Mouse (Mus musculus) bone marrow macrophage, adult 2 months (primary cell): ENCODE data around the gene BC049715. TPM values are rescaled to one million over a fixed set of nuclear protein-coding genes. Genes with fewer than 3 reads are reported as not detected.

Source experiments
- H3K27ac ChIP-seq: 2 replicates; pipeline ENCODE4 v1.5.1; 2012; ENCODE audit warnings: low read depth, low read length; ENCODE audit not compliant: insufficient read depth
- H3K4me1 ChIP-seq: 2 replicates; pipeline ENCODE4 v1.6.1; 2012; ENCODE audit warnings: low read length; ENCODE audit not compliant: control insufficient read depth, insufficient read depth
- H3K4me3 ChIP-seq: 2 replicates; pipeline ENCODE4 v1.5.1; 2012; ENCODE audit warnings: mild to moderate bottlenecking, low read length, moderate library complexity; ENCODE audit not compliant: insufficient read depth
- CTCF ChIP-seq: IDR thresholded peaks from 2 replicates; pipeline ENCODE4 v1.5.1; 2012; ENCODE audit warnings: low read depth, mild to moderate bottlenecking, low read length, moderate library complexity
- POLR2A ChIP-seq: IDR thresholded peaks from 2 replicates; pipeline ENCODE4 v1.6.1; 2012; ENCODE audit warnings: mild to moderate bottlenecking, low read depth, low read length, borderline replicate concordance
- polyA plus RNA-seq: library from polyadenylated mRNA; stranded (reverse); fragments of >200 nt; gene quantifications from 2 replicates; pipeline ENCODE4 v1.2.4, GENCODE M21; 2012; ENCODE audit not compliant: missing spikeins, insufficient read depth, insufficient read length

BC049715 gene
- polyA plus RNA-seq, 1 experiment, result 5.1 TPM

DNA sequence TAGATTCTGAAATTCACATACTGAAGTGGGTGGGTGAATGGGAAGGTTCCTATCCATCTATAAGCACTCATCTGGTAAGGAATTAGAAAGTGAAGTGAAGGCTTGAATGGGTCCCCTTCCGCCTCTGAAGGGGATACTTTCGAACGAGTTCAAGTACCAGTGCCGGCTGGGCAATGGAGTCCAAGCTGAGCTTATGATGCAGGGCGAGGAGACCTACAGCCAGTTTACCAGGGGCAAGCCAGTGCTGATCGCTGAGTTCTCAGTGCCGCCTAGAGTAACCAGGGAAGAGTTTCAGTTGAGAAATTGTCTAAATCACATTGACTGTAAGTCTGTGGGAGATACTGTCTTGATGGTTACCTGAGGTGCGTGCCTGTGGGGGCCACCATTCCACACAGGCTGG lies 26.7 kb upstream of the BC049715 start:
- TF ChIP-seq CTCF, result no peak
- no peak for TF ChIP-seq POLR2A
- H3K4me1 ChIP-seq, result peaks cover 6% of the 10 kb centered on the region
- H3K4me3 ChIP-seq, result no peak overlapping the region
- no peak overlapping the region for H3K27ac ChIP-seq

DNA sequence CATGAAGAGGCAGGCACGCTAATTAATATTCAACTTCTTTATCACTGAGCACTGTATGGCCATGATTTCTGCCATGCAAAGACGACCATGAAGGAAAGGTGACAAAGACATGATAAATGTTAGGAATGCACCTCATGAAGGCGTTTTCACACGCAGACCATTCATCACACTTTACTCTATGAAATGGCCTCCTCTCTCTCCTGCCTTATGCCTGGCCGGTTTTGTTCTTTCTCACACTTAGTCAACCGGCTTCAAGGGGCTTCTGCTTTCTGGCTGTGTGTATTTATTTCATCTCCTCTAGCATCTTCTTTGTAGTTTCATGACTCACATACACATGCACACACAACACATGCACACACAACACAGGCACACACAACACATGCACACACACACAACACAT lies 26.2 kb upstream of the BC049715 start:
- H3K4me3 ChIP-seq, result no peak overlapping the region
- no peak for TF ChIP-seq CTCF
- TF ChIP-seq POLR2A, result no peak
- H3K27ac ChIP-seq, result no peak overlapping the region
- H3K4me1 ChIP-seq, result peaks cover 10% of the 10 kb centered on the region

DNA sequence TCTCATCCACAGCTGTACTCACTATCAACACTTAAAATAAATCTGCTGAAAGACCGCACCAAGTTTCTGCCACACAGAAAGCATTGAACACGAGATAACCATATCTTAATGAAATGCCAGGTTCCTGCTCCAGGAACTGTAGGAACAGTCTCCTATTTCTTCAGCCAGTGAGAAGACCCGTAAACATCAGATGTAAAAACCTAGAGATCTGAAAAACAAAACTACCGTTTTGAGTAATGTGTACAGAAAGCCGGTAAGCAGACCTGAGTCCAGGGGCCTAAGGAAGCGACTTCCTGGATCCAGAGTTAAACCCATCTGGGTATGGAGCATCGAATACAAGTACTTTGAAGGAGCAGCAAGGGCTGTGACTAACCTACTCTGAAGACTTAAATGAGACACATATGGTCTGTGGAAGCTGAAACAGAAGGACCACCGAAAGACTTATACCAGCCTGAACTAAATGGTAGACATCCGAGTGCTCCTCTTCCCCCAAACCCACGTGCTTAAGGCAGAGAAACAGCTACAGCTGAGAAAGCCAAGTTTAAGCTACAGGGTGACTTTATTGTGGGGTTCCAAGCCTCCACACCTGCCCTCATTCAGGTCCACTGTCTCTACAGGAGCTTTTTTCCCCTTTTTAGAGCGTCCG lies 24.2 kb upstream of the BC049715 start:
- no peak for TF ChIP-seq POLR2A
- no peak for TF ChIP-seq CTCF

DNA sequence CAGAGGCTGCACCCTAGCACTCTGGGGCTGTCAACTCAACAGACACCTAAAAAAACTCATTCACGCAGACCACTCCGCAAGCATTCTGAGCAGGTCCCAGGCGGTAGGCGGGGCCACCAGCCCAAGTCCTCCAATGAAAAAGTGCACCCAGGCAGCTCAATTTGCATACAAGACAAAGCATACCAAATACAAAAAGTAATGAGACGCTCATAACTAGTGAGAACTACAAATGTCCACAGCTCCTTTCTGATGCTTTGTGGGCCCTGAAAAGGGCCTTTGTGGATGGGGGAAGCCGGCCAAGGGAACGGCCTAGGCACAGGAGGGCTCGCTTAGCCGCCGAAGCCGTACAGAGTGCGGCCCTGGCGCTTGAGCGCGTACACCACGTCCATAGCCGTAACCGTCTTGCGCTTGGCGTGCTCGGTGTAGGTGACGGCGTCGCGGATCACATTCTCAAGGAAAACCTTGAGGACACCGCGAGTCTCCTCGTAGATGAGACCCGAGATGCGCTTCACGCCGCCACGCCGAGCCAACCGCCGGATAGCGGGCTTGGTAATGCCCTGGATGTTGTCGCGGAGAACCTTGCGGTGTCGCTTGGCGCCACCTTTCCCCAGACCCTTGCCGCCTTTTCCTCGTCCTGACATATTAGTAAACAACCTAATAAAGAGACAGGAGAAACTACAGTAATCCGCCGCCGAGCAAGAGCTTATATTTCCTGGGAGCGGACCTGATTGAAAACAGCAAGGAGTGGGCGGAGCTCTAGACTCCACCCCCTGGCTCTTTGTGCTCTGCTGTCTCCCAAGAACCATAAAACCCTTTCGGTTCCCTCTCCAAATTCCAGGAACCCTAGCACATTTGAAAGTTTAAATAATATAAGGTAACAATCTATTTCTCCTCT lies 23.4 kb upstream of the BC049715 start, which contains the start of gene Hist4h4:
Gene Hist4h4 (minus strand): TSS at position 677 of the 895 bp plus-strand sequence.
- Histone ChIP-seq H3K4me1 (peaks cover 16% of the 10 kb centered on the region), H3K4me3 (peak within 1 kb of the TSS; percentile 65), H3K27ac (peak within 1 kb of the TSS; percentile 92)
- TF ChIP-seq POLR2A (peak; percentile 92), CTCF (no peak)

More for the DNA sequence above, 24.2 kb upstream of the BC049715 start:
- H3K4me1 ChIP-seq, result peaks cover 16% of the 10 kb centered on the region
- peak overlapping the region; percentile 65 for H3K4me3 ChIP-seq
- peak overlapping the region; percentile 92 for H3K27ac ChIP-seq

DNA sequence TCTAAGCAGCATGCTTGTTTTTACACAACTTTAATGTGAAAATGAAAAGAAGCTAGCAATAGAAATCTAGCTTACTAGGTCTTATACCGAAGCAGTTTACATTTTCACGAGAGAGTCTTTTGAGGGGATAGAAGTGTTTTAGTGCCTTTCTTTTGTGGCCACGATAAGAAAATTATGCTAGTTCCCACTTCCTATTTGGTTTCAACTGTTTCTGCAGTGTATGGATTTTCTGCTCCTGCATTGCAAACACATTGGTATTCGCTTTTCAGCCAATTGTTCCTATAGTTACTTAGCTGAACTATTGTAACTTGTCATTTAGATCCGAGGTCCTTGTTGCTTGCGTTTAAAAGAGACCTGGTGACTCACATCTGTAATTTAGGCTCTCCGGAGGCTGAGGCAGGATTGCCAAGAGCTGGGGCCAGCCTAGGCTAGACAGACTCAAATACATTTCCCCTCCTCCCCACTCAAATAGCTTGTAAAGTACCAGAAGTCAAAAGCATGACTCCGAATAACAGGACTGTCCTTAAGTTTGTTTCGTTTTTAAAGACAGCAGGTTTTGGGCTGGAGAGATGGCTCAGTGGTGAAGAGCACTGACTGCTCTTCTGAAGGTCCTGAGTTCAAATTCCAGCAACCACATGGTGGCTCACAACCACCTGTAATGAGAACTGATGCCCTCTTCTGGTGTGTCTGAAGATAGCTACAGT lies 22.6 kb upstream of the BC049715 start:
- Histone ChIP-seq H3K4me3 (peak overlapping the region; percentile 45), H3K4me1 (peaks cover 18% of the 10 kb centered on the region)

DNA sequence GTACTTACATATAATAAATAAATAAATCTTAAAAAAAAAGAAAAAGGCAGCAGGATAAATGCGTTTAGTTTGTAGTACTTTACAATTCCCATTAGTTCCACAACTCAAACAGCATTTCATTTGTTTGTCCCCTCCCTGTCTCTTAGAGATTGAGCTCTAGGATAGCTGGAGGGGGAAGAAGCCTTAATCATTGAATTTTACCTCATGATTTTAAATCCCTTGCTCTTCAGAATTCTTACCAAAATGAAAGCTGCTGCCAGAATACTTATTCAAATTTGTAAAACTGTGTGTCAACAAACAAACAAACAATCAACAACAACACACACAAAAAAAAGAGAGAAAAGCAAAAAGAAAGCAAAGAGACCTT lies 22.0 kb upstream of the BC049715 start:
- H3K4me3 ChIP-seq, result peak overlapping the region; percentile 45; the same call in 1 of the 2 replicates

More for the DNA sequence above, 22.6 kb upstream of the BC049715 start:
- TF ChIP-seq POLR2A, result no peak
- no peak for TF ChIP-seq CTCF
- peak overlapping the region; percentile 87 for H3K27ac ChIP-seq

DNA sequence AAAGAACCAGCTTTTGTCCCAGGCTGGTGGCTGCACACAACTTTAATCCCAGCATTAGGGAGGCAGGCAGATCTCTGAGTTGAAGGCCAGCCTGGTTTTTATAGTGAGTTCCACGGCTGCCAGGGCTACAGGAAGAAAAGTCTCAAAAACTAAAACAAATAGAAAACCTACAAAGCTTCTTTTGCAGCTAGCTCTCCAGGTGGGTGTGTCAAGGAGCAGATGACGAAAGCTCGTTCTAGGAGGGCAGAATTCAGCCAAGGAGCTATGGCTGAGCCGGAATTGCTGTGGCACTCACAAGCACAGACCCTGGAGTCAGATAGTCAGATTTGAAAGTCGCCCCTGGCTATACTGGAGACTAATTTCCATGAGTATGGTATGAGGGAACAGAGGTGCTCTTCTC lies 20.6 kb upstream of the BC049715 start:
- TF ChIP-seq CTCF (no peak), POLR2A (no peak)
- H3K4me3 ChIP-seq, result no peak overlapping the region
- H3K4me1 ChIP-seq, result peaks cover 27% of the 10 kb centered on the region
- H3K27ac ChIP-seq, result no peak overlapping the region

More for the DNA sequence above, 22.0 kb upstream of the BC049715 start:
- H3K27ac ChIP-seq, result peak overlapping the region; percentile 47
- peaks cover 23% of the 10 kb centered on the region for H3K4me1 ChIP-seq
- no peak for TF ChIP-seq CTCF
- no peak for TF ChIP-seq POLR2A

DNA sequence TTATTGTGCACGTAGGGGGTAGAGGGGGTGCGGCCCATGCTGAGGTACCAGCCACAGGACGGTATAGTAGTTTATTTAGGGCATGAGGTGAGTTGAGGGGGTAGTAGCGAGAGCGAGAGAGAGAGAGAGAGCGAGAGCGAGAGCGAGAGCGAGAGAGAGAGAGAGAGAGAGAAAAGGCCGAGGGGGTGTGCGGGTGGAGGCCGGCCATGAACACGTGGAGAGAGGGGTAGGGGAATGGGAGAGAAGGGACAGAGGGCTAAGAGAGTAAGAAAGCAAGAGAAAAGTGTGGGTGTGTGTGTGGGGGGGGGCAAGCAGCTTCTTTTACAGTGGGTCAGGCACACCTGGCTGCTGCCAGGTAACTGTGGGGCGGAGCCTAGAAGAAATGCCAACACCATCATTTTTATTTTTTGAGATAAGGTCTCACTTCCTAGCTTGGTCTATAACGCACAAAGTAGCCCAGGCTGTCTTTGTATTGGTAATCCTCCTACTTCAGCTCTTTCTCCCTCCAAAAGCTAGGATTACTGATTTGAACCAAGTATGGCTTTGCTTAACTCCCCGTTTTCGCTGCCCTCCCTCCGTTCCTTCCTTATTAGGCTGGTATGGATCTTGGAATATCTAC lies 19.9 kb upstream of the BC049715 start:
- peak overlapping the region; percentile 53 for H3K4me3 ChIP-seq
- no peak for TF ChIP-seq CTCF
- no peak for TF ChIP-seq POLR2A

DNA sequence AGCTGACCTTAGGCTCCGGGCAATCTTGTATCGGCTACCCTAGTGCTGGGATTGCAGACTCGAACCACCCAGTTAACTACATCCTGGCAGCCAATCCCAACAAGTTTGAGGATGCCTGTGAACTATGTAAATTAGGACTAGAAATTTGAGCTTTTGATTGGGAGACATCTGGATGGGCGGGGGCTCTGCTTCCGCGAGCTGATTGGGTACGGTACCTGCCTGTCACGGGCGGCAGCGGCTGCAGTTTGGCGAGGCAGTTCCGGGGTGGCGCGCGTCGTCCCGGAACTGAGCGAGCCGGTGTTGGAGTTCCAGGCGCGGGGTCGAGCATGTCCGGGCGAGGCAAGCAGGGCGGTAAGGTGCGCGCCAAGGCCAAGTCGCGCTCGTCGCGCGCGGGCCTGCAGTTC lies 19.4 kb upstream of the BC049715 start, which contains the start of gene H2afj:
Gene H2afj (plus strand): TSS at position 231 of the 404 bp plus-strand sequence.
- Histone ChIP-seq H3K4me1 (peaks cover 24% of the 10 kb centered on the region), H3K4me3 (peak within 1 kb of the TSS; percentile 94), H3K27ac (peak within 1 kb of the TSS; percentile 93)
- no peak for TF ChIP-seq CTCF
- TF ChIP-seq POLR2A, result no peak

More for the DNA sequence above, 19.9 kb upstream of the BC049715 start:
- Histone ChIP-seq H3K27ac (peak overlapping the region; percentile 53), H3K4me1 (peaks cover 27% of the 10 kb centered on the region)
